Mouse (Mus musculus) cortical plate, adult 2 months (tissue): ENCODE data around the gene Hspb6.

Experiments used
- CTCF ChIP-seq: fragments of 200-500 bp; IDR thresholded peaks from 2 replicates; pipeline ENCODE4 v1.5.1; 2011; ENCODE audit warnings: mild to moderate bottlenecking, control low read depth, low read length; ENCODE audit not compliant: insufficient read depth; ENCODE audit errors: extremely low read depth
- POLR2A ChIP-seq: fragments of 200-500 bp; IDR thresholded peaks from 2 replicates; pipeline ENCODE4 v1.6.1; 2011; ENCODE audit warnings: mild to moderate bottlenecking, low read length, control low read depth; ENCODE audit not compliant: insufficient read depth; ENCODE audit errors: extremely low read depth

- TF ChIP-seq POLR2A = peak; percentile 95
- no peak for TF ChIP-seq CTCF
Observed at GRCm38 (mm10) chr7:30552102-30553020, at the start of gene Hspb6, which contains the start of gene Proser3.
